Mouse (Mus musculus): ENCODE data around the gene Atmin. TPM values are rescaled to one million over a fixed set of nuclear protein-coding genes. Genes with fewer than 3 reads are reported as not detected.

The Atmin gene
- polyA plus RNA-seq (2012; ENCODE audit: low replicate concordance), result 5.6 and 12.8 TPM in 2 replicates

DNA sequence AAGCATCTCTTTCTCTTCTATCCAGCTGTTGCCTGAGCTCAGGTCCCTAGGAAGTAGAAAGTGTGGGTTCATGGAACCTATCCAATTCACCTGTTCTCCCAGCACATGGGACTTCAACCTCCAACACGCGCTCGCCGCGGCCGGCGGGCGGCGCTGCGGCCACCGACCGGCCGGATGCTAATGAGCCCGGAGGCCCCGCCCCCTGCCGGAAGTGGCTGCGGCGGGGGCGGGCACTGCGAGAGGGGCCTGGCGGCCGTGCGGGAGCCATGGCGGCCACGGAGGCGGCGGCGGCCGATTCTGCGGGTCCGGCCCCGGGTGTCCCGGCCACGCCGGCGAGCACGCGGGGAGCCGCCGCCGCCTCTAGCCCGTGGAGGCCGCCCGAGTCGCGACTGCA is at the start of gene Atmin:
Atmin (plus strand) TSS at position 233 of the 394 bp plus-strand sequence.

DNA sequence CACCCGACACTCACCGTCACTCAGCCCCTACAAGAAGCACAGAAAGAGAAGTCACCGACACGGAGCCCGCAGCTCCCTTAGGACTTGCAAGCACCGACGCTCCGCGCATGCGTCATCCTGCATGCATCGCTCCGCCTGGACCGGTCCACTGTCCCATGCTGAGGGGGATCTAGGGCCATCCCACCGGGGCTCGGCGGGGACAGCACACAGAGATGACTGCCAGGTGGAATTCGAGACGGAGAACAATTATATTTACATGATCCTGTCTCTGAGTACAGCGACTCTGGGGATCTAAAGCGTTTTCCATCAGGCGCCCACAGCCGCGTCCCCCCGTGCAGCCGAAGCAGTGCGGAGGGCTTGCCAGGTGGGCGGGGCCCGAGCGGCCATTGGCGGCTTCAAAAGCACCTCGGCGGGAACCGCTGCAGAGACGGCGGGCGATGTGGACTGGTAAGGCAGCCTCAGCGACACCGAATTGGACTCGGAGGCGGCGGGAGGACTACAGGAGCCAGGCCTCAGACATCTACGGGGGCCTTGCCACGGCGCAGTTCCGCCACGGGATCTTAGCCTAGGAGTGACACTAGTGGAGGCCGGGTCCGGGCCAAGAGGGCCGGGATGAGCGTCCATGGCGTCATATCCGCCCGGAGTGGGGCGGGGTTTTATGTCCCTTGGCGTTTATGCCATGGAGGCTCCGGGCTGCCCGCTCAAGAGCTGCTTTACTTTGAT is 21.7 kb upstream of the Atmin start, which contains the start of the genes Cmc2 and Cenpn:
Cmc2 (minus strand) TSS at position 119 of the 723 bp plus-strand sequence.
Cenpn (plus strand) TSS at position 394 of the 723 bp plus-strand sequence.

DNA sequence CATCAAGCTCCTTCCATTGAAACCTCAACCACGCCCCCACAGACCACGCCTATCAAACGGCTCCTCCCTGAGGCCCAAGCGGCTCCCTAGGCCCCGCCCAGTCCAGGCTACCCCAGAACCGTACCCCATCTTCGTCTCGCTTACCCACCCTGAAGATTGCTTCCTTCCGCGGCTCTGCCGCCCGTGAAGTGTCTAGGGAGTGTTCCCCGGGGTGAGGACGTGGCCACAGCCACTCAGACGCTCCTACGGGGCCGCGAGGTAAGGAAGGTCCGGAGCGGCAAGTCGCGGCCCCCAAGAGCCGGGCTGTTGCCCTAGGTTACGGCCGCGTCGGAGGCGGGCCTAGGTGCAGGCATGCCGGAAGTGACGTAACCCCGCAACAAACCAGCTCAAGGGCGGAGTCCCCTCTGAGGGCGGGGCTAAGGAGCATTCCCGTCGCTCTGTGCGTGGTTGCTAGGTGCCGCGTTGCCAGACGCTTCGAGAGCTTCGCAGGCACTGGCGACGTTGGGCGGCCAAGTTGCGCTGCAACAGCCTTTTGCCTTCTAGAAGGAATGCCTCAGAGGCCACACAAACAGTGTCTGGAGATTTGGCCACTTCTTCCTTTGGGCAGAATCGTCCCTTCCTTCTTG is 35.6 kb downstream of the Atmin start, which contains the start of gene 1700030J22Rik:
1700030J22Rik (minus strand) TSS at position 329 of the 626 bp plus-strand sequence.

DNA sequence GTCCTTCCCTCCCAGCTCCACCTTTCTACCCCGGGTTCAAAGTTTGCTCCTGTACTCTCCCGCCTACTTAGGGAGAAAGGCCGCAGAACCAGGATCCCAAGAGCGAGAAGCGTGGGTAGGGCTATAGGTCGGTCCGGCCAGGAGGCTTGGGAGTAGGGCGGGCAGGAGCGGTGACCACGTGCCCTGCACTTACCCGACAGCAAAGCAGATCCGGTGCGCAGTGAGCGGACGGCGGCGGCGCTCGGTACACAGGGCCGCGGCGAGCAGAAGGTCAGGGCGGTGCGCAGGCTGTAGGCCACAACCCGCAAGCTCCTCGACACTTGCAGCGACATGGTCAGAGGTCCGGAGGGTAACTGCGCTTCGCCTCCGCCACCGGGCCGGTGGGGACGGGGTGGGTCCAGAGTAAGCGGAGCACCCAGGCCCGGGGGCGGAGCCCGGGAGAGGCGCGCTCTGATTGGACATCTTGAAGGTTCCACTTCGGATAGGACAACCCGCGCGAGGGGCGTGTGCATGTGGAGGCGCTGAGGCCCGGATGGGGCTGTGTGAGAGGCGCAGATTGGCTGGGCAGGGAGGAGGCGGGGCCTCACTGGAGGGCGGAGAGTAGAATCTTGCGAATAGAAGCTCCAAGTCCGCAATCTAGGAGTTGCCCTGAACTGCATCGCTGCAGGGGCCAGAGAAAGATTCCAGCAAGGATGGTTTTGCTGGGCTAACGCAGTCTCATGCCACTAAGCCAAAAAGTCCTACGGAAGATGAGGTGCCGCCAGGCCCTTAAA is 50.1 kb downstream of the Atmin start, which contains the start of gene Gcsh:
Gcsh (minus strand) TSS at position 443 of the 773 bp plus-strand sequence.

Other genes starting within 250 kb of the Atmin start
- 0.73 and 0.94 TPM in 2 replicates for gene Cdyl2, start 210.4 kb upstream of the Atmin start, polyA plus RNA-seq (2012; ENCODE audit: low replicate concordance)
- gene Cmc2, start 21.9 kb upstream of the Atmin start, polyA plus RNA-seq (2012; ENCODE audit: low replicate concordance), result 14.1 and 40.0 TPM in 2 replicates
- 1.5 and 17.7 TPM in 2 replicates for gene Cenpn, start 21.7 kb upstream of the Atmin start, polyA plus RNA-seq (2012; ENCODE audit: low replicate concordance)
- 0.62 and 0.71 TPM in 2 replicates for gene 1700030J22Rik, start 35.6 kb downstream of the Atmin start, polyA plus RNA-seq (2012; ENCODE audit: low replicate concordance)
- gene Gcsh, start 50.1 kb downstream of the Atmin start, polyA plus RNA-seq (2012; ENCODE audit: low replicate concordance), result 6.7 and 8.1 TPM in 2 replicates
- gene Pkd1l2, start 139.1 kb downstream of the Atmin start, polyA plus RNA-seq (2012; ENCODE audit: low replicate concordance), result 0.18 and 0.54 TPM in 2 replicates
- not detected in 2 replicates for gene Bco1, start 152.5 kb downstream of the Atmin start, polyA plus RNA-seq (2012; ENCODE audit: low replicate concordance)
- 1.8 and 3.8 TPM in 2 replicates for gene Gan, start 214.7 kb downstream of the Atmin start, polyA plus RNA-seq (2012; ENCODE audit: low replicate concordance)